Mouse (Mus musculus): ENCODE measurements around the gene Slc34a3.
"Not testable (repeated sequence)": the region's sequence is repeated elsewhere in the genome, so short reads cannot be mapped to it uniquely, and the experiment has no call there.

Slc34a3 gene

GRCm38 (mm10) chr2:25234050-25234449 is at the start of gene Slc34a3:
Slc34a3 (minus strand) TSS chr2:25234364.
- DNase-seq (ENCODE audit: low read depth): no peak

- DNase-seq (ENCODE audit: low read depth): peak; percentile 89
Measured at GRCm38 (mm10) chr2:25278928-25279882, 45.0 kb upstream of the Slc34a3 start.

- DNase-seq (ENCODE audit: low read depth): no peak
Measured at GRCm38 (mm10) chr2:25273010-25273409, 38.8 kb upstream of the Slc34a3 start.

- DNase-seq (ENCODE audit: low read depth): no peak
Measured at GRCm38 (mm10) chr2:25272515-25272914, 38.4 kb upstream of the Slc34a3 start.

- DNase-seq (ENCODE audit: low read depth): peak; percentile 99
Measured at GRCm38 (mm10) chr2:25271827-25272511, 37.8 kb upstream of the Slc34a3 start, which contains the start of the genes Ssna1 and Anapc2. Ssna1 (minus strand) TSS chr2:25272438. Anapc2 (plus strand) TSS chr2:25272478.

- DNase-seq (ENCODE audit: low read depth): no peak
Measured at GRCm38 (mm10) chr2:25267746-25268309, 33.7 kb upstream of the Slc34a3 start.

- no peak for DNase-seq (ENCODE audit: low read depth)
Measured at GRCm38 (mm10) chr2:25267241-25267640, 33.1 kb upstream of the Slc34a3 start.

- no peak for DNase-seq (ENCODE audit: low read depth)
Measured at GRCm38 (mm10) chr2:25266720-25267119, 32.6 kb upstream of the Slc34a3 start.

GRCm38 (mm10) chr2:25265897-25266656 is 31.9 kb upstream of the Slc34a3 start:
- no peak for DNase-seq (ENCODE audit: low read depth)

- DNase-seq (ENCODE audit: low read depth): peak; percentile 80
Measured at GRCm38 (mm10) chr2:25264851-25265250, 30.7 kb upstream of the Slc34a3 start.

GRCm38 (mm10) chr2:25264286-25264660 is 30.1 kb upstream of the Slc34a3 start:
- DNase-seq (ENCODE audit: low read depth): no peak

GRCm38 (mm10) chr2:25263623-25264285 is 29.6 kb upstream of the Slc34a3 start:
- no peak for DNase-seq (ENCODE audit: low read depth)

- peak; percentile 50 for DNase-seq (ENCODE audit: low read depth)
Measured at GRCm38 (mm10) chr2:25262795-25263622, 28.8 kb upstream of the Slc34a3 start.

- peak; percentile 95 for DNase-seq (ENCODE audit: low read depth)
Measured at GRCm38 (mm10) chr2:25262291-25262767, 28.2 kb upstream of the Slc34a3 start, which contains the start of gene Tprn. Tprn (plus strand) TSS chr2:25262618.

GRCm38 (mm10) chr2:25261870-25262269 is 27.7 kb upstream of the Slc34a3 start:
- DNase-seq (ENCODE audit: low read depth): no peak

- DNase-seq (ENCODE audit: low read depth): peak; percentile 47
Measured at GRCm38 (mm10) chr2:25258887-25259286, 24.7 kb upstream of the Slc34a3 start.

- DNase-seq (ENCODE audit: low read depth): not testable (repeated sequence)
Measured at GRCm38 (mm10) chr2:25257250-25257649, 23.1 kb upstream of the Slc34a3 start.

- DNase-seq (ENCODE audit: low read depth): peak; percentile 80
Measured at GRCm38 (mm10) chr2:25256443-25257109, 22.4 kb upstream of the Slc34a3 start.

- peak; percentile 94 for DNase-seq (ENCODE audit: low read depth)
Measured at GRCm38 (mm10) chr2:25255284-25255779, 21.2 kb upstream of the Slc34a3 start, which contains the start of gene Tmem203. Tmem203 (plus strand) TSS chr2:25255439.
